Mouse (Mus musculus) testis, adult 2 months (tissue): ENCODE data around the gene Hoxb9.

Source experiments
- CTCF ChIP-seq: fragments of 200-500 bp; IDR thresholded peaks from 2 replicates; pipeline ENCODE4 v1.5.1; 2012; ENCODE audit warnings: low read depth, mild to moderate bottlenecking, inconsistent platforms, low read length, moderate library complexity; ENCODE audit not compliant: control insufficient read depth, insufficient read depth, insufficient replicate concordance
- POLR2A ChIP-seq: fragments of 200-500 bp; IDR thresholded peaks from 2 replicates; pipeline ENCODE4 v1.6.1; 2012; ENCODE audit warnings: low read depth, mild to moderate bottlenecking, inconsistent platforms, low read length, moderate library complexity; ENCODE audit not compliant: control insufficient read depth

DNA sequence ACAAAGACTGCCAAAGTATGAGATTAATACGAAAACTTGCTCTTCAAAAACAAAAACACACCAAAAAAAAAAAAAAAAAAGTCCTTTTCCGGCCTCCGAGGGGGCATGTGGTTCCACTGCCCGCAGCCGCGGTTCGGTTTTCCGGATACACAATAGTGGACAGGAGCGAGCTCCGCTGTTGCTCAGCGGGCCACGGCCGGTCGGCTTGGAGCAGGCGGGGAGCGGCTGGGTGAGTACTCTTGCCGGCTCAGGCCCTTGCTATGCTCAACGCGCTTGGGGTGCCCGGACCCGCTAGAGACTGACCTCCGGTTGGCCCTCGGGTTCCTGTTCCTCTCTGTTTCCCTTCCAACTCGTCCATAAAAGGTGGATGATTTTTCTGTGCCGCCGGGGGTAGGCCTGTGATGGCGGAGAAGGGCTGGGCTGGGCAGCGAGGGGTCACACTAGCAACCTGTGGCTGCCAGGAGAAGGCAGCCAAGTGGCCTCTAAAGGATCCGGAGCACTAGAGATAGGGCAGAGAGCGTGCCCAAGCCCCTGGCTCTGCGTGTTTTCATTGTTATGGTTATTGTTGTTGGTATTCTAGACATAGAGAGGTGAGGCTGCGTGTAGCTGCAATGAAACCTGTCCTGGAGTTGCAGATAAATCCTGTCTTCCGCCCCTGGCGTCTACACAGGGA lies 43.5 kb downstream of the Hoxb9 start:
- TF ChIP-seq CTCF: no peak
- TF ChIP-seq POLR2A: no peak
